Mouse (Mus musculus) olfactory bulb, adult 2 months (tissue): ENCODE results near the gene Armc9. TPM values are rescaled to one million over a fixed set of nuclear protein-coding genes. Genes with fewer than 3 reads are reported as not detected.

Experiments used
- H3K27ac ChIP-seq: fragments of 200-500 bp; 2 replicates; pipeline ENCODE4 v1.5.1; 2012; ENCODE audit warnings: low read depth, low read length; ENCODE audit not compliant: insufficient read depth
- H3K4me1 ChIP-seq: fragments of 200-500 bp; 2 replicates; pipeline ENCODE4 v1.6.1; 2012; ENCODE audit warnings: low read length; ENCODE audit not compliant: control insufficient read depth, insufficient read depth
- H3K4me3 ChIP-seq: fragments of 200-500 bp; 2 replicates; pipeline ENCODE4 v1.5.1; 2012; ENCODE audit warnings: mild to moderate bottlenecking, low read depth, low read length, moderate library complexity; ENCODE audit not compliant: insufficient read depth
- CTCF ChIP-seq: fragments of 200-500 bp; IDR thresholded peaks from 2 replicates; pipeline ENCODE4 v1.5.1; 2012; ENCODE audit warnings: low read depth, mild to moderate bottlenecking, low read length, moderate library complexity; ENCODE audit not compliant: insufficient read depth
- POLR2A ChIP-seq: fragments of 200-500 bp; IDR thresholded peaks from 2 replicates; pipeline ENCODE4 v1.6.1; 2012; ENCODE audit warnings: mild to moderate bottlenecking, low read depth, low read length, moderate library complexity; ENCODE audit not compliant: insufficient read depth
- WGBS: fragments of 180-500 bp; shearing (Covaris S2); methylation state at CpG from one replicate; pipeline ENCODE4 v1.1.7; 2018; 5-methylcytosine and 5-hydroxymethylcytosine counted together
- polyA plus RNA-seq: library from polyadenylated mRNA; stranded (reverse); fragments of >200 nt; gene quantifications from 2 replicates; pipeline ENCODE4 v1.2.4, GENCODE M21; 2012; ENCODE audit warnings: low replicate concordance; ENCODE audit not compliant: missing spikeins, insufficient read depth, insufficient read length

Armc9 gene
- polyA plus RNA-seq, 1 experiment: not detected

DNA sequence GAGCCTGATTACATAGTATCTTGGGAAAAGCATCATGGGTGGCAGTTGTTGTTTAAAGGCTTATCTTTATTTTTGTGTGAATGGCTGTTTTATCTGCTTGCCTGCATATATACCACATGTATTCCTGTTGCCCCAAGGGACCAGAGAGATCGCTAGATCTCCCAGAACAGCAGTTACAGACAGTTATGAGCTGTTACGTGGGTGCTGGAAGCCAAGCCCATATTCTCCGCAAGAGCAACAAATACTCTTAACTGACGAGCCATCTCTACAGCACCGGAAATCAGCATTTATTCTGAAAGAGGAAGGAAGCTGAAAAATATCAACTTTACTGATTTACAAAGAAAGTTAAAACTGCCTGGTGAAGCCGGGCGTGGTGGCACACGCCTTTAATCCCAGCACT is 74.1 kb downstream of the Armc9 start:
- TF ChIP-seq POLR2A (no peak), CTCF (no peak)
- Histone ChIP-seq H3K4me3 (no peak overlapping the region), H3K27ac (no peak overlapping the region), H3K4me1 (no peaks in the 10 kb centered on the region)
- WGBS: 92% methylated on average over 8 of the region's 8 CpGs

DNA sequence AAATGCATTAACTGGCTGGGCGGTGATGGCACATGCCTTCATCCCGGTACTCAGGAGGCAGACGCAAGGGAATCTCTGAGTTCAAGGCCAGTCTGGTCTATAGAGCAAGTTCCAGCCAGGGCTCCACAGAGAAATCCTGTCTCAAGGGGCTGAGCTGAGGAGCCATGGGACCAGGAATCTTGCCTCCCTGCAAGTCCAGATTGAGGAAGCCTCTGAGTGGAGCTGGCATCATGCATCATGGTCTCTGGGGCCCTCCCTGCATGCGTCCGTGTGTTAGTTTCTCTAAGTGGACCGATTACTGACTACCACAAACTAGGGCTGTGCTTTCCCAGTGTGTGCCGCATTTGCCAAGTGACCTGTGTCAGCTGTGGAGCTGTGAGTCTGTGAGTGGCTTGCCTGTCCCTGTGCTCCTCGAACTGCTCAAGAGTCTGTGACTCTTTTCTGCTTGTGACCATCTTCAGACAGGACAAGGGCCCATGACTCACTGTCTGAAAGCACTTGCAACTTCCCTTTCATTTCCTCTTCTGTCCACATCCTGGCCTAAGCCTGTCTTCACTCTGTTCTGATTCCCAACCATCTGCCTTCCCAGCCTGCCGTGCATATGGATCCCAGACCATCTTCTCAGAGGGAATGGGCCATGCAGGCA is 74.7 kb downstream of the Armc9 start:
- Histone ChIP-seq H3K4me3 (no peak overlapping the region), H3K4me1 (no peaks in the 10 kb centered on the region), H3K27ac (no peak overlapping the region)
- TF ChIP-seq POLR2A (no peak), CTCF (no peak)
- 90% methylated on average over 9 of the region's 9 CpGs for WGBS

DNA sequence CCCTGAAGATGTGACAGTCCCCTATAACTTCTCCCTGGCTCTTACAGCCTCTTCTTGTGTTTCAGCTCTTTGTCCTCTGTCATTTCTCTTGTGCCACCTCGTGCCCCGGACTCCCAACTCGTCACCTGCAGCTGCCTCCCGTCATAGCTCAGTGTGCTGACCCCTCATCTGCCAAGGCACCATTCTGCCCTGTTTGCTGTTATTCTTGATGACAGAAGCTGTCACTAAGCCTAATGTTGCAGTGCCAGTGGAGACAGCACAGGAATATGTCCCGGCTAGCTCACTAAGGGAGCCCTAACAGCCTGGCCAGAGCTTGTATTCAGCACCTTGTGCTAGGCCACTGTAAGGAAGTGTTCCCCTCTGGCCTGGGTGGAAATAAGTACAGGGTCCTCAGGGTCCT is 78.1 kb downstream of the Armc9 start:
- H3K4me3 ChIP-seq: no peak overlapping the region
- 88% methylated on average over 5 of the region's 5 CpGs for WGBS
- no peak overlapping the region for H3K27ac ChIP-seq
- TF ChIP-seq POLR2A (no peak), CTCF (no peak)
- H3K4me1 ChIP-seq: peaks cover 3% of the 10 kb centered on the region; the same call in 1 of the 2 replicates

DNA sequence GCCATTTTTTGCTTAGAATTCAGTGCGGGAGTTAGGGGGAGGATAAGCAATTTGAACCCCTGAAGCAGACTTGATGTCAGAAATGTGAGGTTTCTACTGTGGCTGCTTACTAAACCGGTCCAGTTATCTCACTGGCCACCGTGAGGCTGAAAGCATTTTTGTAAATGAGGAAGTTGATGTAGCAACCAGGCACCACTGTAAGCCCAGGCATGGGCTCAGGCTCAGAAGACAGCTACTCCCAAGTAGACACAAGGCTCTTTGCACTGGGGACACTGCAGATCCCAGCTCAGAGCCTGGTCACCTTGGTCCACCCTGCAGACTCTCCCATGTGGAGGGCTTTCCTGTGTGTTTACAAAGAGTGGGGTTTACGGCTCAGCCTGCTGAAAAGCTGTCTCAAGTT is 79.2 kb downstream of the Armc9 start:
- no peak for TF ChIP-seq CTCF
- TF ChIP-seq POLR2A: no peak
- H3K4me3 ChIP-seq: no peak overlapping the region
- peaks cover 3% of the 10 kb centered on the region; the same call in 1 of the 2 replicates for H3K4me1 ChIP-seq
- 84% methylated on average over 4 of the region's 4 CpGs for WGBS
- no peak overlapping the region for H3K27ac ChIP-seq

DNA sequence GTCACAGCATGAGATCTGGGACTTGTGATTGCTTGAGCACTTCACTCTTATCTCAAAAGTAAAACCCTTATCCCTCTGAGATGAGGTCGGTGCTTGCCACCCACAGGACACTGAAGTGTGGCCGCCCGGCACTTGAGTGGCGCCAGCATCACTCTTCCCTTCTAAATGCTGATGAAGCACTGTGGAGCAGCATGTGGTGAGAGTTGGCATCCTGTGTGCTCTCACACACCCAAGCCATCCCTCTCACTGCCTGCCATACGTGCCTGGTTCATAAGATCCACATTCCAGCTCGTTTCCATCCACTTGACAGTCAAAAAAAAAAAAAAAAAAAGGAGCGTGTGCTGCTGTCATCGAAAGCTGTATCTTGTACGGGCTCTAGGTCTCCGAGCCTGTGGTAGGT is 80.5 kb downstream of the Armc9 start:
- WGBS: 92% methylated on average over 10 of the region's 10 CpGs
- H3K4me3 ChIP-seq: no peak overlapping the region
- H3K27ac ChIP-seq: no peak overlapping the region
- no peak for TF ChIP-seq CTCF
- no peak for TF ChIP-seq POLR2A
- peaks cover 3% of the 10 kb centered on the region; the same call in 1 of the 2 replicates for H3K4me1 ChIP-seq

DNA sequence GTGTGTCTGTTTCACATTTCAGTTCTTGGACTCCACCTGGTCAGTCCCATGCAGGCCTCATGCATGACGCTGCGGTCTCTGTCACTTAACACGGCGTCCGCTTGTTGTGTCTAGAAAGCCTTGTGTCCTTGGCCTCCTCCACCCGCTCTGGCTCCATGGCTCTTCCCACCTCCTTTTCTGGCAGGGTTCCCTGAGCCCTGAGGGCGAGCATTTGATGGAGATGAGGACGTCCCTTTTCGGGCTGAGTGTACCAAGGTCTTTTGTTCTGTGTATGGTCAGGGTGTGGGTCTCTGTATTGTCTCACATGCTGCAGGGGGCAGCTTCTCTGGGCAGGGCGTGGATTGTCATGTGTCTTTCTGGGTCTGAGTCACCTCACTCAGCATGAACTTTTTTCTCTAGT is 81.9 kb downstream of the Armc9 start:
- TF ChIP-seq CTCF (no peak), POLR2A (no peak)
- H3K4me3 ChIP-seq: no peak overlapping the region
- 61% methylated on average over 10 of the region's 10 CpGs for WGBS
- H3K4me1 ChIP-seq: peaks cover 3% of the 10 kb centered on the region; the same call in 1 of the 2 replicates
- H3K27ac ChIP-seq: no peak overlapping the region

DNA sequence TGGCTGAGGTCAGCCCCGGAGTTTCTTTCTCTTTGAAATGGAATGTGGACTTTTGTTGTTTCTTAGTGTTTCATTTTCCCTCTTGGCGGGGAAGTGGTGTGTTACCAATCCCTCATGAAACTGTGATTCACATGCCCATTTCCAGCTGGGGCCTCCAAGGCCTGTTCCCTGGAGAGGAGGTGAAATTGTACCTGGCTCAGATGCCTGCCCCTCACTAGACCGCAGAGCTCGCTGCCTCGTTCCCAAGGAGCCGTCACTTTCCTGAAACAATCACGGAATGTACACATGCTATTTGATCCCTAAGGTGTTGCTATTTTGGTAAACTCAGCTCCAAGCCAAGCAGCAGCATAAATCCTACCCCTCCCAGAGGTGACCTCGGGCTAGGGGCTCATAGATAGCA is 84.4 kb downstream of the Armc9 start:
- H3K27ac ChIP-seq: no peak overlapping the region
- peaks cover 3% of the 10 kb centered on the region; the same call in 1 of the 2 replicates for H3K4me1 ChIP-seq
- TF ChIP-seq CTCF: no peak
- no peak for TF ChIP-seq POLR2A
- H3K4me3 ChIP-seq: no peak overlapping the region
- WGBS: 82% methylated on average over 8 of the region's 8 CpGs

DNA sequence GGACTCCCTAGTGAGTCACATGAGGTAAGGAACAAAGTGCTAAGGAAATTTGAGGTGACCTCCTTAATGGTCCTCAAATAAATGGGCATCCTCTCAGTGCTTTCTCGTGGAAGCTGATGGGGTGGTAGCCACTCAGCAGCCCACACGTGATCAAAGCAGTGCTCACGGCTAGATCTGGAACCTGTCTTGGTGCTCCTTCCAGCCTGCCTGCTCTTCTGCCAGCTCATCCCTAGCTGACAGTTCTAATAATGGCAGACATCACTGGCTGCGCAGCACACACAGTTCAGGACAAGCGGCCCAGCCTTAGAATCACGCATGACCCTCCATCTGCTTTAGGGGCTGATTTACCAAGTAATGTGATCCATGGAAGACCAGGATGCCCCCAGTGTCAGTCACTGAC is 85.3 kb downstream of the Armc9 start:
- TF ChIP-seq POLR2A (no peak), CTCF (no peak)
- Histone ChIP-seq H3K27ac (no peak overlapping the region), H3K4me1 (peaks cover 3% of the 10 kb centered on the region; the same call in 1 of the 2 replicates), H3K4me3 (no peak overlapping the region)
- WGBS: 87% methylated on average over 6 of the region's 6 CpGs

DNA sequence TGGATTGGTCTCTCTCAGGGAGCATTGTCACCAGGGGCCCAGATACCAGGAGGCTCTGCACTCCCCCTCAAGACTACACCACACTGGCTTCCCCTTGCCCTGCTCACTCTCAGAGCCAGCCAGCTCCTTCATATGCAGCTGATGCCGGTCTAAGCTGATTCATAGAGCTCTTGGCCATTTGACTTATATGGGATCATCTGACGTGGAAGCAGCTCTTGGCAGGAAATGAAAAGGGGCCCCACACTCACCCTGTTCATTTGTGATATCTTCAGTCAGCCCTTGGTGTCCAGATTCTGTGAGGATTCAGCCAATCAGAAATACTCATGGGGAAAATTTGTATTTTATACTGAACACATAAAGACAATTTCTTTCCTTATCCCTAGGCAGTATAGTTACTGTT is 86.4 kb downstream of the Armc9 start:
- 64% methylated on average over 2 of the region's 2 CpGs for WGBS
- Histone ChIP-seq H3K4me3 (no peak overlapping the region), H3K4me1 (peaks cover 7% of the 10 kb centered on the region), H3K27ac (no peak overlapping the region)
- TF ChIP-seq POLR2A (no peak), CTCF (no peak)
